23 mouse cellular contexts compared by ENCODE assay signal in the genomic region with DNA sequence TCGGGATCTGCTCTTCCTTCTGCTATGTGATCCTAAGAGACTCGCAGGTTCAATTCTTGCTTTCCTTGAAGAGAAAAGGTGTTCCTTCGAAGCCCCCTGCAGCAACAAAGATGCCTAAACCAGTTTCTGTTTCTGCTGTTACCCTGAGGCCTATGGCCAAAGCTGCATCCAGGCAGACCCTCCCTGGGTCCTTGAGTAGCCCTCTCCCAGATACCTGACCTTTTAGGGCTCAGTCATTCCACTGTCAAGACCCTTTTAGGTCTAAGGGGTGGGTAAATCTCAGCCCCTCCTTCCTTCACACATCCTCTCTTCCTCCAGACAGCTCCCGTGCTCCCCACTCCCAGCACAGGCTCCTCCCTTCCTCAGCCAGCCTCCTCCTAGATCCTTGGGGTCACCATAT. TPM values are rescaled to one million over a fixed set of nuclear protein-coding genes. Genes with fewer than 3 reads are reported as not detected.
DNase-seq lines count a peak whose midpoint lies in the region; ATAC-seq and TF ChIP-seq lines count a peak whose summit lies in the region.
"Had no signal": no experiment of that assay in that cellular context is flagged by ENCODE, and none has a peak within 500 bp of the region (broad histone marks: within the 10 kb centered on the region; RNA-seq: fewer than 3 reads in every experiment).

No protein-coding gene starts in this region.

- H3K4me3 ChIP-seq in liver, embryonic 13.5 days (replicated peaks) = no peak overlapping the region
- no peak overlapping the region for H3K4me3 ChIP-seq in liver, embryonic 14.5 days (ENCODE audit: insufficient read depth in 1 of 2, low read depth in 2 of 2, low read length in 2 of 2)
- H3K4me3 ChIP-seq in liver, postnatal 0 days (ENCODE audit: low read depth, low read length) = no peak overlapping the region
- no peak overlapping the region for H3K4me3 ChIP-seq in intestine, embryonic 16.5 days (ENCODE audit: low read length)
- H3K4me3 ChIP-seq: forebrain, embryonic 12.5 days; heart, embryonic 10.5 days; hindbrain, embryonic 13.5 days had no signal

- 63% methylated on average over 4 of the region's 4 CpGs for WGBS in liver, embryonic 13.5 days (ENCODE audit: insufficient replicate concordance)
- WGBS in liver, embryonic 14.5 days (ENCODE audit: insufficient replicate concordance) = 65% methylated on average over 4 of the region's 4 CpGs
- WGBS in liver, postnatal 0 days (ENCODE audit: insufficient replicate concordance) = 78% methylated on average over 4 of the region's 4 CpGs
- 88% methylated on average over 4 of the region's 4 CpGs for whole genome bisulfite sequencing in intestine, embryonic 16.5 days

- no peak for TF ChIP-seq CTCF in liver, embryonic 14.5 days (IDR thresholded peaks at IDR 0.05; ENCODE audit: low read depth)
- TF ChIP-seq CTCF in liver, postnatal 0 days (IDR thresholded peaks at IDR 0.05; ENCODE audit: low read depth) = no peak

- 0 out of 2 replicates have a peak overlapping the region, but pooled peaks have one; percentile 67 for H3K9ac ChIP-seq in liver, embryonic 13.5 days
- no peak overlapping the region for H3K9ac ChIP-seq in liver, embryonic 14.5 days (replicated peaks)
- H3K9ac ChIP-seq in liver, postnatal 0 days (replicated peaks) = no peak overlapping the region
- no peak overlapping the region for H3K9ac ChIP-seq in intestine, embryonic 16.5 days (ENCODE audit: low read depth, low read length)
- H3K9ac ChIP-seq: forebrain, embryonic 12.5 days; hindbrain, embryonic 13.5 days had no signal

- H3K27ac ChIP-seq in liver, embryonic 13.5 days = peak overlapping the region; percentile 98
- H3K27ac ChIP-seq in liver, embryonic 14.5 days = peak overlapping the region; percentile 57
- H3K27ac ChIP-seq in liver, postnatal 0 days (ENCODE audit: low read depth) = no peak overlapping the region
- H3K27ac ChIP-seq in intestine, embryonic 16.5 days (ENCODE audit: low read length) = no peak overlapping the region
- H3K27ac ChIP-seq: forebrain, embryonic 12.5 days; hindbrain, embryonic 13.5 days; hindbrain, postnatal 0 days had no signal

- no peak for DNase-seq in liver, embryonic 13.5 days
- DNase-seq in liver = no peak
- DNase-seq in liver, embryonic 14.5 days (ENCODE audit: low read depth in 3 of 3, low spot score in 3 of 3) = no peak
- DNase-seq in liver, postnatal 0 days = no peak
- no peak for DNase-seq in kidney, adult 9 months
- no peak for DNase-seq in Muller cell, postnatal 12 days (ENCODE audit: inconsistent ontology term)
- DNase-seq: adrenal gland, postnatal 14 days; cerebellum, adult 11-12 months; cerebellum, adult 9-10 months; cerebellum, postnatal 25 days; gastrocnemius, postnatal 10 days; heart, adult 18-20 months; heart, postnatal 10 days; heart, postnatal 4 days had no signal

- peaks cover 85% of the 10 kb centered on the region for H3K4me1 ChIP-seq in liver, embryonic 13.5 days (replicated peaks)
- peaks cover 52 to 59% of the 10 kb centered on the region in 2 experiments for H3K4me1 ChIP-seq in liver, embryonic 14.5 days (replicated peaks; ENCODE audit: control insufficient read depth in 2 of 2, insufficient read depth in 2 of 2, low read length in 1 of 2)
- peaks cover 41% of the 10 kb centered on the region for H3K4me1 ChIP-seq in liver, postnatal 0 days (ENCODE audit: insufficient read depth)
- peaks cover 3% of the 10 kb centered on the region for H3K4me1 ChIP-seq in intestine, embryonic 16.5 days (ENCODE audit: control insufficient read depth, insufficient read depth, low read length)
- H3K4me1 ChIP-seq: forebrain, embryonic 12.5 days; hindbrain, embryonic 13.5 days had no signal

- H3K9me3 ChIP-seq in liver, embryonic 13.5 days (replicated peaks) = no peaks in the 10 kb centered on the region
- no peaks in the 10 kb centered on the region for H3K9me3 ChIP-seq in liver, embryonic 14.5 days (ENCODE audit: control insufficient read depth, low read length)
- no peaks in the 10 kb centered on the region for H3K9me3 ChIP-seq in liver, postnatal 0 days (ENCODE audit: low read length)
- H3K9me3 ChIP-seq in intestine, embryonic 16.5 days (ENCODE audit: control insufficient read depth, low read length) = no peaks in the 10 kb centered on the region
- H3K9me3 ChIP-seq: forebrain, embryonic 12.5 days; heart, embryonic 10.5 days; hindbrain, embryonic 13.5 days had no signal

- H3K4me2 ChIP-seq in liver, embryonic 13.5 days = peak overlapping the region; percentile 64
- peak overlapping the region; percentile 54 for H3K4me2 ChIP-seq in liver, embryonic 14.5 days (ENCODE audit: low read depth)
- peak overlapping the region; percentile 40; the same call in 1 of the 2 replicates for H3K4me2 ChIP-seq in liver, postnatal 0 days (ENCODE audit: low read depth, low read length)
- no peak overlapping the region for H3K4me2 ChIP-seq in intestine, embryonic 16.5 days (ENCODE audit: low read depth, low read length)
- H3K4me2 ChIP-seq: forebrain, embryonic 12.5 days; hindbrain, embryonic 13.5 days had no signal

- peaks cover 4% of the 10 kb centered on the region for H3K27me3 ChIP-seq in liver, embryonic 13.5 days
- H3K27me3 ChIP-seq in liver, embryonic 14.5 days (ENCODE audit: control insufficient read depth, insufficient read depth, low read length) = no peaks in the 10 kb centered on the region
- no peaks in the 10 kb centered on the region for H3K27me3 ChIP-seq in liver, postnatal 0 days (ENCODE audit: insufficient read depth, low read length)
- H3K27me3 ChIP-seq in intestine, embryonic 16.5 days (replicated peaks; ENCODE audit: control insufficient read depth, insufficient read depth, low read length) = no peaks in the 10 kb centered on the region
- H3K27me3 ChIP-seq: forebrain, embryonic 12.5 days; hindbrain, embryonic 13.5 days; Patski had no signal

- no peak for ATAC-seq in liver, embryonic 13.5 days (ENCODE audit: low read depth)
- no peak for ATAC-seq in liver, embryonic 14.5 days (ENCODE audit: insufficient read depth)
- no peak for ATAC-seq in liver, postnatal 0 days
- ATAC-seq in intestine, embryonic 16.5 days = no peak
- ATAC-seq: activated CD4-positive, CD25-positive, alpha-beta regulatory T cell, adult 4 months; forebrain, embryonic 16.5 days; hindbrain, postnatal 0 days; Patski had no signal

- TF ChIP-seq EP300 in liver, embryonic 14.5 days (IDR thresholded peaks at IDR 0.05; ENCODE audit: low read depth) = no peak
- no peak for TF ChIP-seq EP300 in liver, postnatal 0 days (IDR thresholded peaks at IDR 0.05; ENCODE audit: low read depth)

- peaks cover 10% of the 10 kb centered on the region for H3K36me3 ChIP-seq in liver, embryonic 13.5 days
- H3K36me3 ChIP-seq in liver, embryonic 14.5 days (replicated peaks; ENCODE audit: control insufficient read depth, insufficient read depth, low read depth) = no peaks in the 10 kb centered on the region
- H3K36me3 ChIP-seq in liver, postnatal 0 days (replicated peaks; ENCODE audit: insufficient read depth, low read length) = no peaks in the 10 kb centered on the region
- no peaks in the 10 kb centered on the region for H3K36me3 ChIP-seq in intestine, embryonic 16.5 days (ENCODE audit: control insufficient read depth, insufficient read depth, low read length)
- H3K36me3 ChIP-seq: forebrain, embryonic 12.5 days; heart, embryonic 10.5 days; hindbrain, embryonic 13.5 days had no signal

RNA-seq across cellular contexts. Expression of gene Aqp3, which starts 8.8 kb away (rescaled TPM):
- 13.8 and 14.7 TPM in 2 replicates for polyA plus RNA-seq in liver, embryonic 13.5 days (2015; fragmentation: Nextera tagmentation; extraction: Ambion mirVana)
- polyA plus RNA-seq in liver, embryonic 14.5 days (2012; rRNA removed) = 15.6 and 18.3 TPM in 2 replicates
- 5.8 and 8.7 TPM in 2 replicates for polyA plus RNA-seq in liver, embryonic 14.5 days (2014; fragmentation: Nextera tagmentation; extraction: Ambion mirVana)
- polyA plus RNA-seq in liver, postnatal 0 days (2015; fragmentation: Nextera tagmentation; extraction: Ambion mirVana) = 7.3 and 10.7 TPM in 2 replicates
- 4.4 and 4.5 TPM in 2 replicates for polyA plus RNA-seq in intestine, embryonic 16.5 days (2015; fragmentation: Nextera tagmentation; extraction: Ambion mirVana)
- polyA plus RNA-seq: hindbrain, embryonic 13.5 days had no signal

RNA-seq across cellular contexts. Expression of gene Nol6, which starts 35.1 kb away (rescaled TPM):
- 11.6 and 15.2 TPM in 2 replicates for polyA plus RNA-seq in liver, embryonic 13.5 days (2015; fragmentation: Nextera tagmentation; extraction: Ambion mirVana)
- polyA plus RNA-seq in liver, embryonic 14.5 days (2012; rRNA removed) = 9.4 and 9.5 TPM in 2 replicates
- 8.5 and 10.2 TPM in 2 replicates for polyA plus RNA-seq in liver, embryonic 14.5 days (2014; fragmentation: Nextera tagmentation; extraction: Ambion mirVana)
- 4.3 and 4.7 TPM in 2 replicates for polyA plus RNA-seq in liver, postnatal 0 days (2015; fragmentation: Nextera tagmentation; extraction: Ambion mirVana)
- 20.0 and 21.8 TPM in 2 replicates for polyA plus RNA-seq in intestine, embryonic 16.5 days (2015; fragmentation: Nextera tagmentation; extraction: Ambion mirVana)

RNA-seq across cellular contexts. Expression of gene Aqp7, which starts 41.2 kb away (rescaled TPM):
- 1.2 and 1.4 TPM in 2 replicates for polyA plus RNA-seq in liver, embryonic 13.5 days (2015; fragmentation: Nextera tagmentation; extraction: Ambion mirVana)
- 1.1 and 1.4 TPM in 2 replicates for polyA plus RNA-seq in liver, embryonic 14.5 days (2012; rRNA removed)
- 0.50 and 0.59 TPM in 2 replicates for polyA plus RNA-seq in liver, embryonic 14.5 days (2014; fragmentation: Nextera tagmentation; extraction: Ambion mirVana)
- 2.1 and 2.3 TPM in 2 replicates for polyA plus RNA-seq in liver, postnatal 0 days (2015; fragmentation: Nextera tagmentation; extraction: Ambion mirVana)
- 0.56 and 0.83 TPM in 2 replicates for polyA plus RNA-seq in intestine, embryonic 16.5 days (2015; fragmentation: Nextera tagmentation; extraction: Ambion mirVana)
- polyA plus RNA-seq: forebrain, embryonic 12.5 days; forebrain, embryonic 16.5 days; heart, embryonic 14.5 days; hindbrain, embryonic 13.5 days had no signal

RNA-seq across cellular contexts. Expression of gene Ube2r2, which starts 46.4 kb away (rescaled TPM):
- polyA plus RNA-seq in liver, embryonic 13.5 days (2015; fragmentation: Nextera tagmentation; extraction: Ambion mirVana) = 38.9 and 39.9 TPM in 2 replicates
- 14.7 and 44.4 TPM in 2 replicates for polyA plus RNA-seq in liver, embryonic 14.5 days (2012; rRNA removed)
- 31.9 and 38.4 TPM in 2 replicates for polyA plus RNA-seq in liver, embryonic 14.5 days (2014; fragmentation: Nextera tagmentation; extraction: Ambion mirVana)
- polyA plus RNA-seq in liver, postnatal 0 days (2015; fragmentation: Nextera tagmentation; extraction: Ambion mirVana) = 39.4 and 43.9 TPM in 2 replicates
- 53.5 and 65.4 TPM in 2 replicates for polyA plus RNA-seq in intestine, embryonic 16.5 days (2015; fragmentation: Nextera tagmentation; extraction: Ambion mirVana)

Comparison
In these comparisons a context has a peak if more than half of its experiments do, and no peak if none do; other contexts are left out.
1. H3K27ac ChIP-seq: peak in liver, embryonic 13.5 days (single experiment) and liver, embryonic 14.5 days (single experiment); none in liver, postnatal 0 days (single experiment) and intestine, embryonic 16.5 days (single experiment).